Mouse (Mus musculus): ENCODE measurements around the gene Ndel1.

Gene Ndel1

GRCm38 (mm10) chr11:68892233-68892832, 20.7 kb upstream of the Ndel1 start:
- no peak for DNase-seq (ENCODE audit: low read depth, low spot score)

GRCm38 (mm10) chr11:68891823-68892222, 20.2 kb upstream of the Ndel1 start:
- DNase-seq (ENCODE audit: low read depth, low spot score), result no peak

GRCm38 (mm10) chr11:68890625-68891024, 19.0 kb upstream of the Ndel1 start:
- DNase-seq (ENCODE audit: low read depth, low spot score), result no peak

- DNase-seq (ENCODE audit: low read depth, low spot score), result no peak
Measured at GRCm38 (mm10) chr11:68888653-68889052, 17.0 kb upstream of the Ndel1 start.

- no peak for DNase-seq (ENCODE audit: low read depth, low spot score)
Measured at GRCm38 (mm10) chr11:68888253-68888652, 16.6 kb upstream of the Ndel1 start, which contains the start of gene Rnf222. Gene Rnf222, plus strand, starts transcription at chr11:68888553.

GRCm38 (mm10) chr11:68886091-68886490, 14.4 kb upstream of the Ndel1 start:
- no peak for DNase-seq (ENCODE audit: low read depth, low spot score)

- DNase-seq (ENCODE audit: low read depth, low spot score), result no peak
Measured at GRCm38 (mm10) chr11:68884368-68884767, 12.7 kb upstream of the Ndel1 start.

GRCm38 (mm10) chr11:68883843-68884242, 12.2 kb upstream of the Ndel1 start:
- DNase-seq (ENCODE audit: low read depth, low spot score), result no peak

- DNase-seq (ENCODE audit: low read depth, low spot score), result no peak
Measured at GRCm38 (mm10) chr11:68882107-68882506, 10.4 kb upstream of the Ndel1 start.

- no peak for DNase-seq (ENCODE audit: low read depth, low spot score)
Measured at GRCm38 (mm10) chr11:68878811-68879210, 7.2 kb upstream of the Ndel1 start.

- DNase-seq (ENCODE audit: low read depth, low spot score), result peak; percentile 83
Measured at GRCm38 (mm10) chr11:68874841-68875240, 3.2 kb upstream of the Ndel1 start.

GRCm38 (mm10) chr11:68871277-68871676, 381 bp downstream of the Ndel1 start:
- DNase-seq (ENCODE audit: low read depth, low spot score), result no peak

GRCm38 (mm10) chr11:68864544-68865189, 7.0 kb downstream of the Ndel1 start:
- DNase-seq (ENCODE audit: low read depth, low spot score), result peak; percentile 35

- no peak for DNase-seq (ENCODE audit: low read depth, low spot score)
Measured at GRCm38 (mm10) chr11:68863631-68864091, 8.0 kb downstream of the Ndel1 start.

- DNase-seq (ENCODE audit: low read depth, low spot score), result no peak
Measured at GRCm38 (mm10) chr11:68862260-68862659, 9.4 kb downstream of the Ndel1 start.

- no peak for DNase-seq (ENCODE audit: low read depth, low spot score)
Measured at GRCm38 (mm10) chr11:68859943-68860593, 11.6 kb downstream of the Ndel1 start.

GRCm38 (mm10) chr11:68857329-68857728, 14.3 kb downstream of the Ndel1 start:
- DNase-seq (ENCODE audit: low read depth, low spot score), result no peak

GRCm38 (mm10) chr11:68854621-68855020, 17.0 kb downstream of the Ndel1 start:
- no peak for DNase-seq (ENCODE audit: low read depth, low spot score)

GRCm38 (mm10) chr11:68853611-68854401, 17.9 kb downstream of the Ndel1 start:
- DNase-seq (ENCODE audit: low read depth, low spot score), result peak; percentile 18

GRCm38 (mm10) chr11:68852932-68853409, 18.7 kb downstream of the Ndel1 start:
- peak; percentile 99 for DNase-seq (ENCODE audit: low read depth, low spot score)

- peak; percentile 75 for DNase-seq (ENCODE audit: low read depth, low spot score)
Measured at GRCm38 (mm10) chr11:68852486-68852901, 19.2 kb downstream of the Ndel1 start.

All from brain, adult 2 months (tissue).